Mouse (Mus musculus) adipose tissue, adult 10 weeks (tissue): ENCODE results near the gene C1d. TPM values are rescaled to one million over a fixed set of nuclear protein-coding genes. Genes with fewer than 3 reads are reported as not detected.

Experiments used
- polyA plus RNA-seq: library from polyadenylated mRNA; stranded (reverse); fragments of 350-450 nt; fragmentation: Illumina TruSeq; extraction: RNeasy Lipid Tissue Mini Kit (QIAGEN cat#74804); gene quantifications from one replicate; pipeline ENCODE4 v1.2.3, GENCODE M21; 2014; ENCODE audit warnings: low read depth, low replicate concordance

The C1d gene
- polyA plus RNA-seq = 77.2 TPM

GRCm38 (mm10) chr11:17257443-17257842, at the start of gene C1d:
Gene C1d, plus strand, starts transcription at chr11:17257579.

GRCm38 (mm10) chr11:17211258-17212140, 45.9 kb upstream of the C1d start, which contains the start of gene Pno1:
Gene Pno1, minus strand, starts transcription at chr11:17211568.

Other genes starting within 250 kb of the C1d start
- gene Cnrip1, start 206.0 kb upstream of the C1d start, polyA plus RNA-seq = 5.3 TPM
- 4.8 TPM for gene Plek, start 205.2 kb upstream of the C1d start, polyA plus RNA-seq
- 89.2 TPM for gene Ppp3r1, start 98.3 kb upstream of the C1d start, polyA plus RNA-seq
- gene Wdr92, start 75.5 kb upstream of the C1d start, polyA plus RNA-seq = 16.2 TPM
- 34.7 TPM for gene Pno1, start 46.0 kb upstream of the C1d start, polyA plus RNA-seq